Mouse (Mus musculus) left cerebral cortex, postnatal 10 days (tissue): ENCODE data around the gene 1700047I17Rik2. TPM values are rescaled to one million over a fixed set of nuclear protein-coding genes. Genes with fewer than 3 reads are reported as not detected.
"Not testable (repeated sequence)": the region's sequence is repeated elsewhere in the genome, so short reads cannot be mapped to it uniquely, and the experiment has no call there.

Experiments
- DNase-seq, 2 experiments: peaks; one replicate each; pipeline ENCODE4 v3.0.0; 2021 to 2022; ENCODE audit warnings: low spot score in 2 of 2, mixed read lengths in 1 of 2; ENCODE audit errors: extremely low spot score in 1 of 2
- intact Hi-C: fragments of 180-260 bp; cut with DNase I; formaldehyde crosslinking; loops from one replicate; pipeline ENCODE4 v1.15.1; 2025
- total RNA-seq, 2 experiments: library from RNA; stranded (reverse); gene quantifications; 2 replicates each; pipeline ENCODE4 v1.2.3; 2021

Gene 1700047I17Rik2
- 10 to 100 TPM in 1 of 2 experiments, under 1 TPM in 1; 0.69 to 14.8 TPM for total RNA-seq

- intact Hi-C loops, DNase-seq: not testable (repeated sequence)
Measured at GRCm38 (mm10) chr12:55199306-55199705, at the start of gene 1700047I17Rik2. Gene 1700047I17Rik2, plus strand, starts transcription at chr12:55199592.

GRCm38 (mm10) chr12:55154559-55155448 is 44.6 kb upstream of the 1700047I17Rik2 start, which contains the start of gene Srp54b:
Gene Srp54b, plus strand, starts transcription at chr12:55155104.
- DNase-seq, intact Hi-C loops: not testable (repeated sequence)

- intact Hi-C loops, DNase-seq: not testable (repeated sequence)
Measured at GRCm38 (mm10) chr12:55155449-55155783, 44.0 kb upstream of the 1700047I17Rik2 start.

GRCm38 (mm10) chr12:55167034-55167557 is 32.3 kb upstream of the 1700047I17Rik2 start:
- DNase-seq, intact Hi-C loops: not testable (repeated sequence)

- intact Hi-C loops = not testable (repeated sequence)
Measured at GRCm38 (mm10) chr12:55187686-55188085, 11.7 kb upstream of the 1700047I17Rik2 start.

GRCm38 (mm10) chr12:55189127-55189526 is 10.3 kb upstream of the 1700047I17Rik2 start:
- DNase-seq, intact Hi-C loops: not testable (repeated sequence)

More at GRCm38 (mm10) chr12:55187686-55188085, 11.7 kb upstream of the 1700047I17Rik2 start:
- not testable (repeated sequence) for DNase-seq

GRCm38 (mm10) chr12:55199799-55200198 is 407 bp downstream of the 1700047I17Rik2 start:
- intact Hi-C loops, DNase-seq: not testable (repeated sequence)

GRCm38 (mm10) chr12:55212944-55213343 is 13.6 kb downstream of the 1700047I17Rik2 start:
- intact Hi-C loops, DNase-seq: not testable (repeated sequence)

- intact Hi-C loops, DNase-seq: not testable (repeated sequence)
Measured at GRCm38 (mm10) chr12:55229626-55230519, 30.5 kb downstream of the 1700047I17Rik2 start, which contains the start of gene Srp54c. Gene Srp54c, plus strand, starts transcription at chr12:55230168.

- DNase-seq, intact Hi-C loops: not testable (repeated sequence)
Measured at GRCm38 (mm10) chr12:55230520-55230861, 31.1 kb downstream of the 1700047I17Rik2 start.

GRCm38 (mm10) chr12:55242243-55242642 is 42.9 kb downstream of the 1700047I17Rik2 start:
- DNase-seq, intact Hi-C loops: not testable (repeated sequence)

GRCm38 (mm10) chr12:55261950-55262349 is 62.6 kb downstream of the 1700047I17Rik2 start:
- DNase-seq, intact Hi-C loops: not testable (repeated sequence)

GRCm38 (mm10) chr12:55263385-55263784 is 64.0 kb downstream of the 1700047I17Rik2 start:
- intact Hi-C loops, DNase-seq: not testable (repeated sequence)

Other genes with a start within 250 kb of the 1700047I17Rik2 start
- gene Gm20403, start 213.1 kb upstream of the 1700047I17Rik2 start, total RNA-seq = not detected
- gene Baz1a, start 185.2 kb upstream of the 1700047I17Rik2 start, total RNA-seq = 1 to 10 TPM; 2.3 to 2.9 TPM
- 1 to 10 TPM; 8.6 to 9.4 TPM for gene 2700097O09Rik, start 119.5 kb upstream of the 1700047I17Rik2 start, total RNA-seq
- 100 to 1,000 TPM; 106 to 108 TPM for gene Srp54a, start 119.3 kb upstream of the 1700047I17Rik2 start, total RNA-seq
- gene Fam177a, start 75.1 kb upstream of the 1700047I17Rik2 start, total RNA-seq = 10 to 100 TPM; 22.3 to 38.5 TPM
- 10 to 100 TPM; 52.9 to 59.1 TPM for gene Srp54b, start 44.5 kb upstream of the 1700047I17Rik2 start, total RNA-seq
- 10 to 100 TPM; 37.0 to 40.1 TPM for gene Srp54c, start 30.6 kb downstream of the 1700047I17Rik2 start, total RNA-seq
- gene 1110008L16Rik, start 100.0 kb downstream of the 1700047I17Rik2 start, total RNA-seq = 1 to 10 TPM; 5.9 to 7.9 TPM
- 10 to 100 TPM; 12.6 to 14.7 TPM for gene Ppp2r3c, start 103.4 kb downstream of the 1700047I17Rik2 start, total RNA-seq
- gene Psma6, start 184.6 kb downstream of the 1700047I17Rik2 start, total RNA-seq = 100 to 1,000 TPM; 151 to 158 TPM